Mouse (Mus musculus) splenic B cell, adult 2 months (primary cell): ENCODE results near the gene Pak4.
"Not testable (repeated sequence)": the region's sequence is repeated elsewhere in the genome, so short reads cannot be mapped to it uniquely, and the experiment has no call there.

Source experiments
- DNase-seq: peaks from one replicate; pipeline ENCODE4 v3.0.0-alpha.2; 2011; ENCODE audit warnings: low read depth, low spot score
- H3K27me3 ChIP-seq: 2 replicates; pipeline ENCODE4 v1.6.1; 2012; ENCODE audit warnings: mild to moderate bottlenecking, low read length, moderate library complexity, mixed read lengths; ENCODE audit not compliant: control insufficient read depth, poor library complexity, insufficient read depth, severe bottlenecking
- H3K36me3 ChIP-seq: 2 replicates; pipeline ENCODE4 v1.6.1; 2012; ENCODE audit warnings: mild to moderate bottlenecking, low read length, moderate library complexity, mixed read lengths; ENCODE audit not compliant: control insufficient read depth, poor library complexity, insufficient read depth, severe bottlenecking

Gene Pak4

GRCm38 (mm10) chr7:28532005-28532404, 66.0 kb downstream of the Pak4 start:
- no peak for DNase-seq
- Histone ChIP-seq H3K27me3 (no peaks in the 10 kb centered on the region), H3K36me3 (no peaks in the 10 kb centered on the region)

GRCm38 (mm10) chr7:28527922-28528719, 69.9 kb downstream of the Pak4 start:
- no peaks in the 10 kb centered on the region for H3K36me3 ChIP-seq
- H3K27me3 ChIP-seq: no peaks in the 10 kb centered on the region
- DNase-seq: peak; percentile 91

GRCm38 (mm10) chr7:28522536-28522935, 75.4 kb downstream of the Pak4 start, which contains the start of gene Ifnl3:
Ifnl3 (plus strand) TSS chr7:28522836.
- H3K27me3 ChIP-seq, DNase-seq, H3K36me3 ChIP-seq: not testable (repeated sequence)

GRCm38 (mm10) chr7:28511441-28511840, 86.5 kb downstream of the Pak4 start:
- no peaks in the 10 kb centered on the region for H3K36me3 ChIP-seq
- no peak for DNase-seq
- H3K27me3 ChIP-seq: no peaks in the 10 kb centered on the region

GRCm38 (mm10) chr7:28510405-28510974, 87.5 kb downstream of the Pak4 start, which contains the start of gene Ifnl2:
Ifnl2 (minus strand) TSS chr7:28510455.
- H3K36me3 ChIP-seq, H3K27me3 ChIP-seq, DNase-seq: not testable (repeated sequence)

- not testable (repeated sequence) for DNase-seq, H3K27me3 ChIP-seq, H3K36me3 ChIP-seq
Observed at GRCm38 (mm10) chr7:28509121-28509520, 88.9 kb downstream of the Pak4 start.
